Mouse (Mus musculus): ENCODE measurements at regions not wholly inside any gene's neighbourhood (a gene's known extent, or its start where the extent isn't known, plus 50 kb on each side); places are given as distances from the start of the nearest gene placed in this dataset.

DNA sequence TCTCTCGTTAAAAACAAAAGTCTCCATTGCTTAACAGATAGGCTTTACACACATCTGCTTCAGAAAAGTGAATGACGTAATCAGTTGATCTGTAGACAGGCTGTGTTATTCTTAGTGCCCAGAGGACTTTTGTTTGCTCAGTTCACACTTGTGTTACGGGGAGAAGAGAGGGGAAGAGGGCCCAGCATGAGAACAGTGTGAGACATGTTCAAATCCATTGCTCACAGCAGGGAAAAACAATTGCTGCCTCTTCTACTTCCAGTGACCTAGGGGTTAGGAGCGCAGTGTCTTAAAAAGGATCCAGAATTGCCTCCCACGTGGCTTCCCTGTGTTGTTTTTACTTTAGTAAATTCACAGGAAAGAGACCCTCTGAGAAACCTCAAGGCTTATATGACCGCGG is 243.3 kb upstream of the BC052040 start:
- H3K4me2 ChIP-seq, result no peak overlapping the region
- H3K27me3 ChIP-seq (replicated peaks), result no peaks in the 10 kb centered on the region
- WGBS, result 35% methylated on average over 7 of the region's 7 CpGs
- H3K9ac ChIP-seq, result no peak overlapping the region
- peaks cover 5% of the 10 kb centered on the region for H3K4me1 ChIP-seq (replicated peaks)
- no peak overlapping the region for H3K4me3 ChIP-seq
- H3K9me3 ChIP-seq (replicated peaks), result no peaks in the 10 kb centered on the region
- ATAC-seq (ENCODE audit: insufficient number of reproducible peaks, low FRiP score), result no peak
- H3K36me3 ChIP-seq, result no peaks in the 10 kb centered on the region
- H3K27ac ChIP-seq (ENCODE audit: poor library complexity, severe bottlenecking), result no peak overlapping the region

DNA sequence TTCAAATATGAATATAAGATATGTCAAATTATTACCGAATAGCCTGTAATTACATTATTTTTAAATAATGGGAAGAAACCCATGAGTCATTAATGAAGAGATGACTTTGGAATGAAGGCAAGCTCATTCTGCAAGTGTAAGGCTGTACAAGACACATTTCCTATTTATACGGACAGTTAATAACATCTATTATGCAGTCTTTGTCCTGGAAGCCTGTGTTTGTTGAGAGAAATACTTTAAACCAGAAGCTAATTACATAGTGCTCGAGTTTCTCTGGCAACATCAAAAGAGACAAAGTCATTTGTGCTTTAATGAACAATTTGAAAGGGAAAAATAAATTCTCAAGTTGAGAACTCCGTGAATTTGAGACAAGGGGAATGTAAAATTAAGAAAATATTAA is 242.5 kb upstream of the BC052040 start:
- Histone ChIP-seq H3K9me3 (replicated peaks) (no peaks in the 10 kb centered on the region), H3K4me1 (replicated peaks) (peaks cover 5% of the 10 kb centered on the region), H3K27ac (ENCODE audit: poor library complexity, severe bottlenecking) (no peak overlapping the region), H3K36me3 (no peaks in the 10 kb centered on the region), H3K27me3 (replicated peaks) (no peaks in the 10 kb centered on the region), H3K9ac (no peak overlapping the region), H3K4me3 (no peak overlapping the region), H3K4me2 (no peak overlapping the region)
- ATAC-seq (ENCODE audit: insufficient number of reproducible peaks, low FRiP score), result no peak
- WGBS, result 76% methylated on average over 4 of the region's 4 CpGs

DNA sequence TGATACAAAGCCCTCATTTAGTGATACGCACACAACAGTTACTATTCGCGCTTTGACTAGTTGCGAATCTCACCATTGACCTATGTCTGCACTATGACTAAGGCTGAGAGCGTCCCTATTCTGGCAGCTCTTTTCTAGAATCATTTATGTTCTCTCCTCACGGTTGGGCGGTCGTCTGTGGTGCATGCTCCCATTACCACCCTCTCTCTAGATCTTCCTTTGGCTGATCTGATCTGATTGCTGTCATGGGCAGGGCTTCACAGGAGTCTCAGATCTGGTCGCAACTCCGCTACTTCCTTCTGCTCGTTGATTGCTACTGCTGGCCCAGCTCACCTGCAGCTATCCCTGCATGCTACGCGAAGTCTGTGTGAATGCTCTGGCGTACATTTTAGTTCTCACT is 239.2 kb upstream of the BC052040 start:
- 88% methylated on average over 14 of the region's 14 CpGs for WGBS
- H3K36me3 ChIP-seq, result no peaks in the 10 kb centered on the region
- ATAC-seq (ENCODE audit: insufficient number of reproducible peaks, low FRiP score), result no peak

DNA sequence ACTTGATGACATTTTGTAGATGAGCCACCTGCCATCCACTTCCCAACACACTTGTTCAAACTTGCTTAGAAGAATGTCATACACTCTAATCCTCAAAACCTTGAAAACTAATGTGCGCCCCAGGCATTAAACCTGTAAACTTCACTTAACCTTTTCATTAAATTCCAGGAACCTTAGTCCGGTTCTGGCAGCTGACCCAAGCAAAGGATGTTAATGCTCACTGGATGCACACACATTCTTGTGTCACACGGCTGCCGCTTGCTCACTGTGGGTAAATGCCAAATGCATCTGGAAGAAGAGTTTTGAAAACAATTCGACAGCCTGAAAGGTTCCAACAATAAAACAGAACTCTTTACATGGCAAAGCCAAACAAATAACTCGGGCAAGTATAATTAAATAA is 235.0 kb upstream of the BC052040 start:
- Histone ChIP-seq H3K4me1 (replicated peaks) (0 out of 2 replicates have a peak, but pooled peaks cover 2% of the 10 kb centered on the region), H3K9ac (no peak overlapping the region), H3K9me3 (replicated peaks) (no peaks in the 10 kb centered on the region), H3K4me2 (no peak overlapping the region), H3K36me3 (no peaks in the 10 kb centered on the region), H3K27me3 (replicated peaks) (no peaks in the 10 kb centered on the region), H3K27ac (ENCODE audit: poor library complexity, severe bottlenecking) (no peak overlapping the region), H3K4me3 (no peak overlapping the region)
- ATAC-seq (ENCODE audit: insufficient number of reproducible peaks, low FRiP score), result no peak
- 61% methylated on average over 6 of the region's 6 CpGs for WGBS

More for the DNA sequence above, 239.2 kb upstream of the BC052040 start:
- Histone ChIP-seq H3K4me1 (replicated peaks) (peaks cover 7% of the 10 kb centered on the region), H3K27me3 (replicated peaks) (no peaks in the 10 kb centered on the region), H3K9ac (no peak overlapping the region), H3K4me3 (no peak overlapping the region), H3K9me3 (replicated peaks) (no peaks in the 10 kb centered on the region), H3K4me2 (no peak overlapping the region), H3K27ac (ENCODE audit: poor library complexity, severe bottlenecking) (no peak overlapping the region)

DNA sequence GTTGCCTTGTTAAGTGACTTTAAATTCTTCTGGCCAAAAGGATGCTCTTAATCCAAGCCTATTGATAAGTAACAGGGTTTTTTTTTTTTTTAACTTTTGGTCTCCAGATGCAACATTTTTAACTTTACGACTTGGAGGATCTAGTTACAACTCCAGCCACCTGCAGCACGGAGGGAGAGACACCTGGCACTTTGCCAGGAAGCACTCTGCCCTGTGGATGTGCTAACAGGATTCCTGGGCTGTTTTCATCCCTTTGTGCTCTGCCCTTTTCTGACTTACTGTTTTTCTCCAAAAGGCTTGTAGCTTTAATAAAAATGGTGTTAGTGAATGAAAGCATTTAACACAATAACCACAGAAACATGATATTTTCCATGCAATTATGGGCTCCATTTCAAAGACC is 233.3 kb upstream of the BC052040 start:
- Histone ChIP-seq H3K4me1 (replicated peaks) (0 out of 2 replicates have a peak, but pooled peaks cover 2% of the 10 kb centered on the region), H3K27me3 (replicated peaks) (no peaks in the 10 kb centered on the region), H3K27ac (ENCODE audit: poor library complexity, severe bottlenecking) (no peak overlapping the region), H3K4me2 (no peak overlapping the region), H3K9ac (no peak overlapping the region), H3K9me3 (replicated peaks) (no peaks in the 10 kb centered on the region), H3K4me3 (no peak overlapping the region), H3K36me3 (no peaks in the 10 kb centered on the region)
- 7% methylated on average over 2 of the region's 2 CpGs for WGBS
- no peak for ATAC-seq (ENCODE audit: insufficient number of reproducible peaks, low FRiP score)

DNA sequence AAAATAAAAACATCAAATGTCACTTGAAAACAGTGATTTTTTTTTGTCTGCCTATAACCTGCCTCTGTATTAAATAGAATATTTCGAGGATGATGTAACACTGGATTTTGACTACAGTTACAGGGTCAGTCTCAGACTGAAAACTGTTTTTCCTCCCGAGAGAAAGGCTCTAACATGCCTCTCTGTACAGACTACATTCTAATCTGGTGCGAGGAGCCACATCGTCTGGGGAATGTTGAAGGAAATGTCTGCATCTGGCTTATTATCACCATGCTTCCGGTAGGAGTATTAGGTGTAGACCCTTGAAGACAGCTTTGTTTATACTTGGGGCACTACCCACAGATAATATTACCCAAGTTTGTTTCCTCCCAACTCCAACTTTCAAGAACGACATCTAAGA is 210.4 kb upstream of the BC052040 start:
- H3K4me1 ChIP-seq (replicated peaks), result peaks cover 4% of the 10 kb centered on the region; the same call in 1 of the 2 replicates
- no peaks in the 10 kb centered on the region for H3K27me3 ChIP-seq (replicated peaks)

DNA sequence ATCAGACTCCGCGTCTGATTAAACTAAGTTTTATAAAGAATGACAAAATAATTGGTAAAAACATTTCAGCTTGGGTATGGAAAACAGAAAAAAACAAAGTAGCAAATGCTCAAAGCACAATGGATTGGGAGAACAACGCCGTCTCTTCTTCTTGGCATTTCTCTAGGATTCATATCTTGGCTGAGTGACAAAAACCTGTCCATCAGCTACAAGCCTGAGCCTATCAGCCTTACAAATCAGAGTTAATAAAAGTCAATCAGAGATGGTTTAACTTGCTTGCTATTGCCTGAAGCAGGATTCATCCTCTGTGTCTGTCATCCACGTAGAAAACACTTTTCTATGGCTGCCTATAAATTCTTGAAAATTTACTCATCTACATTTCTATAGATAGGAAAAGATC is 206.2 kb upstream of the BC052040 start:
- H3K4me2 ChIP-seq, result no peak overlapping the region
- H3K4me1 ChIP-seq (replicated peaks), result peaks cover 5% of the 10 kb centered on the region; the same call in 1 of the 2 replicates

More for the DNA sequence above, 210.4 kb upstream of the BC052040 start:
- Histone ChIP-seq H3K9me3 (replicated peaks) (no peaks in the 10 kb centered on the region), H3K27ac (ENCODE audit: poor library complexity, severe bottlenecking) (0 out of 2 replicates have a peak overlapping the region, but pooled peaks have one; percentile 51), H3K4me3 (no peak overlapping the region), H3K4me2 (no peak overlapping the region), H3K36me3 (no peaks in the 10 kb centered on the region), H3K9ac (no peak overlapping the region)
- peak; percentile 81 for ATAC-seq (ENCODE audit: insufficient number of reproducible peaks, low FRiP score)
- 24% methylated on average over 6 of the region's 6 CpGs for WGBS

DNA sequence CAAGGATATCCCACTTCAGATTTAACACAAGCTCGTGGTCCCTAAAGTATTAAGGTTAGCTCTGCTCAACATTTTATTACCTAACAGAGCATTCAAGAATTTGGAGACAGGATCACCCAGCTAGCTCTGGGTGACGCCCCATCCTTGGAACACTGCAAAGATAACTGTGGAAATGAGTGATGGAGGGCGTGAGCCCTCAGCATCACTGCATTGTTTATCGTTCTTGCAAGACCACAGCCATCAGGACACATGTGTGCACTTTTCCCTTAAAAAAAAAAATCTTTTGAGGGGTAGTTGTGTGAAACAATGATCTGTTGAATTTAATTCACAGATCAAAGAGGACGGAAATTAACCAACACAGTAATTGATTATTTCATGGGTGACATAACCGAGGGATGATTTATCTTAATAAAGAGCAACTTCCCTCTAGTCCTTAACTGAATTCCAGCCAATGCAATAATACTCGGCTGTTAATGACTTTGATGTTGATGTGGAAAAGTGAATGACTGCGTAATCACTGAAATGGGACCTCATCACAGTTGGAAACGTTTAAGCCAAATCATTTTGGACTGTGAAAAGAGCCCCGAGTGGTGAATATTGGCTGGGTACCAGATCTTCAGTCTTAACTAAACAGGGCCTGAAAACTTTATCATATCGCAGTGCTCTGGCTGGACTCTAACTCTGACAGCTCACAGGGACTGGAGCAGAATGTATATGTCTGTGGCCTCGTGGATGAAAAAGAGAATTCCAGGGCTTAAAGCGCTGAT is 196.9 kb upstream of the BC052040 start:
- 31% methylated on average over 13 of the region's 13 CpGs for WGBS
- Histone ChIP-seq H3K4me3 (no peak overlapping the region), H3K4me2 (0 out of 2 replicates have a peak overlapping the region, but pooled peaks have one; percentile 25)

More for the DNA sequence above, 206.2 kb upstream of the BC052040 start:
- no peak overlapping the region for H3K4me3 ChIP-seq
- H3K27ac ChIP-seq (ENCODE audit: poor library complexity, severe bottlenecking), result no peak overlapping the region
- no peaks in the 10 kb centered on the region for H3K36me3 ChIP-seq
- WGBS, result 81% methylated on average over 5 of the region's 5 CpGs
- no peak for ATAC-seq (ENCODE audit: insufficient number of reproducible peaks, low FRiP score)
- no peaks in the 10 kb centered on the region for H3K9me3 ChIP-seq (replicated peaks)
- H3K27me3 ChIP-seq (replicated peaks), result no peaks in the 10 kb centered on the region
- no peak overlapping the region for H3K9ac ChIP-seq

DNA sequence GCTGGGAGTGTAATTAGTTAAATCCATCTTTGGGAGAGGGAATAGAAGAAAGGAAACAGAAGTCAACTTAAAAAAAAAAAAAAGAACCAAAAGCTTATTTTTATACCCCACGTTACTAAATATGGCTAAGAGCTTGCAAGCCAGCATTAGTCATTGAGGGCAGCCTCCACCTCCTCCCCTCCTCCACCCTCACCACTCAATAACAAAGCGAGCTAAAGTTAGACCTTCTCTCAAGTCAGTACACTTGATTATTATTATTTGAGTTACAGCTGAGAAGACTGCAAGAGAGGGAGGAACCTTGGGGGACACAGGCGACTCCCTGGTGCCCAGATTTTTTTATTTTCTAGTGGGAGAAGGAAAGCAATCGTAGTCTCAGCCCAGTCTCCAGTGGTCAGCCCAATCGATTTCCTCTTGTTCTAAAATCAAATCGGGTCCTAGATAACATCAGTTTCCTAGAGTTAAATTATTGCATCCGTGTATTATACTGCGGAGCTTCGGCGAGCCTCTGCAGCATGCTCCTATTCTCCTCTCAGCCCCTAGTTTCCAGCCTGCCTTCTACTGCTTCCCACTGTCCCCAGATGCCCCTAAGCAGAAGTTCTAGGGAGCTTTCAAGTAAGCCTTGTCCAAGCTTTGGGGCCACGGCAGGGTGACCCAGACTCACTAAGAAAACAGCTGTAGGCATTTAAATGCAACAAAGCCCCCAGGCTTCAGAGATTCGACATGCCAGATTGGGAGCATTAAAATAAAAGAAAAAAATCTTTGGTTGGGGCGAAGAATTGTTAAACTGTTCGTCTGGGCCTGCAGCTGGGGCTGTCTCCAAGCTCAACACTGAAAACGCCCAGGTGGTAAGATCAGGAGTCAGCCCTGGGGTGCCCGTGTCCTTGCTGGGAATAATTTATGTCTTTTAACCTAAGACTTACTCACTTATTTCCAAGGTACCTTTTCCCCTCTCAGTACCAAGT is 196.0 kb upstream of the BC052040 start:
- ATAC-seq (ENCODE audit: insufficient number of reproducible peaks, low FRiP score), result peak; percentile 85
- peaks cover 19% of the 10 kb centered on the region for H3K4me1 ChIP-seq (replicated peaks)

More for the DNA sequence above, 196.9 kb upstream of the BC052040 start:
- H3K9ac ChIP-seq, result no peak overlapping the region
- peaks cover 23% of the 10 kb centered on the region for H3K4me1 ChIP-seq (replicated peaks)
- no peaks in the 10 kb centered on the region for H3K36me3 ChIP-seq
- H3K27ac ChIP-seq (ENCODE audit: poor library complexity, severe bottlenecking), result peak overlapping the region; percentile 95
- peak; percentile 89 for ATAC-seq (ENCODE audit: insufficient number of reproducible peaks, low FRiP score)
- no peaks in the 10 kb centered on the region for H3K9me3 ChIP-seq (replicated peaks)
- H3K27me3 ChIP-seq (replicated peaks), result no peaks in the 10 kb centered on the region

DNA sequence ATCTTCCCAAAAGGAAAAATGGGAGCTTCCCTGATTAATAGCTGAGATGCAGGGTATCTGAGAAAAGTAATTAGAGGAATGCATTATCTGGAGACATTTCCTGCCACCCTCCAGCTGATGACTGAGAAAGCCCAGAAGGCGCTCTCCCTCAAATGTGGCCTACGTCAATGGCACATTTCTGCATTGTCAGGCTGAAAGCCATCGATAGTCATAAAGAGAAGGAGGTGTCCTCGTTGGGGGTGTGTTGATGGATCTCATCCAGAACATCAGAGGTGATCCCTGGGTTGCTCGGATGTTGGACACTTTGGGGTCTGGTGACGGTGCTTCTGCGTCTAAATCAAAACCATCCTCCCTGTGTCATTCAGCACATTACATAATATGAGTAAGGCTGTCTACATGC is 189.9 kb upstream of the BC052040 start:
- Histone ChIP-seq H3K4me2 (no peak overlapping the region), H3K9ac (no peak overlapping the region), H3K4me3 (no peak overlapping the region), H3K4me1 (replicated peaks) (peaks cover 25% of the 10 kb centered on the region), H3K36me3 (no peaks in the 10 kb centered on the region), H3K9me3 (replicated peaks) (no peaks in the 10 kb centered on the region; the same call in 1 of the 2 replicates), H3K27me3 (replicated peaks) (no peaks in the 10 kb centered on the region), H3K27ac (ENCODE audit: poor library complexity, severe bottlenecking) (peak overlapping the region; percentile 42)
- peak; percentile 36; the same call in 1 of the 2 replicates for ATAC-seq (ENCODE audit: insufficient number of reproducible peaks, low FRiP score)
- WGBS, result 19% methylated on average over 7 of the region's 7 CpGs

More for the DNA sequence above, 196.0 kb upstream of the BC052040 start:
- Histone ChIP-seq H3K4me3 (no peak overlapping the region), H3K4me2 (peak overlapping the region; percentile 41), H3K9ac (peak overlapping the region; percentile 40; the same call in 1 of the 2 replicates), H3K27ac (ENCODE audit: poor library complexity, severe bottlenecking) (peak overlapping the region; percentile 95), H3K9me3 (replicated peaks) (no peaks in the 10 kb centered on the region), H3K27me3 (replicated peaks) (no peaks in the 10 kb centered on the region), H3K36me3 (no peaks in the 10 kb centered on the region)
- 39% methylated on average over 16 of the region's 16 CpGs for WGBS
